Mouse (Mus musculus) cortical plate, adult 2 months (tissue): Measurements from ENCODE around the gene Jmjd8. TPM values are rescaled to one million over a fixed set of nuclear protein-coding genes. Genes with fewer than 3 reads are reported as not detected.
A peak's percentile ranks its signal among the peaks of the same experiment; 100 is the strongest.

ENCODE experiments used
- H3K27ac ChIP-seq: fragments of 200-500 bp; 2 replicates; pipeline ENCODE4 v1.5.1; 2012; ENCODE audit warnings: low read length, control low read depth, inconsistent platforms; ENCODE audit not compliant: insufficient read depth
- H3K4me1 ChIP-seq: fragments of 200-500 bp; 2 replicates; pipeline ENCODE4 v1.6.1; 2011; ENCODE audit warnings: low read length; ENCODE audit not compliant: control insufficient read depth, insufficient read depth
- H3K4me3 ChIP-seq: fragments of 200-500 bp; 2 replicates; pipeline ENCODE4 v1.5.1; 2011; ENCODE audit warnings: mild to moderate bottlenecking, low read length, control low read depth; ENCODE audit not compliant: insufficient read depth
- CTCF ChIP-seq: fragments of 200-500 bp; IDR thresholded peaks from 2 replicates; pipeline ENCODE4 v1.5.1; 2011; ENCODE audit warnings: mild to moderate bottlenecking, control low read depth, low read length; ENCODE audit not compliant: insufficient read depth; ENCODE audit errors: extremely low read depth
- POLR2A ChIP-seq: fragments of 200-500 bp; IDR thresholded peaks from 2 replicates; pipeline ENCODE4 v1.6.1; 2011; ENCODE audit warnings: mild to moderate bottlenecking, low read length, control low read depth; ENCODE audit not compliant: insufficient read depth; ENCODE audit errors: extremely low read depth
- polyA plus RNA-seq: library from polyadenylated mRNA; depleted of rRNA; stranded (reverse); fragments of >200 nt; gene quantifications from 2 replicates; pipeline ENCODE4 v1.2.3, GENCODE M21; 2012; rRNA removed

The Jmjd8 gene
- polyA plus RNA-seq, 1 experiment = 55.6 TPM

- TF ChIP-seq CTCF = no peak
- 0 out of 2 replicates have a peak, but pooled peaks have one; percentile 10 for TF ChIP-seq POLR2A
- Histone ChIP-seq H3K4me1 (peaks cover 5% of the 10 kb centered on the region; the same call in 1 of the 2 replicates), H3K27ac (no peak overlapping the region), H3K4me3 (no peak overlapping the region)
Measured at GRCm38 (mm10) chr17:25880913-25881641, 52.4 kb downstream of the Jmjd8 start.

Other genes starting within 250 kb of the Jmjd8 start
- 17.2 and 17.9 TPM in 2 replicates for gene Lmf1, start 249.8 kb upstream of the Jmjd8 start, polyA plus RNA-seq
- 438 and 442 TPM in 2 replicates for gene Gng13, start 111.7 kb upstream of the Jmjd8 start, polyA plus RNA-seq
- 2.3 and 2.4 TPM in 2 replicates for gene Chtf18, start 101.4 kb upstream of the Jmjd8 start, polyA plus RNA-seq
- 129 and 142 TPM in 2 replicates for gene Rpusd1, start 101.2 kb upstream of the Jmjd8 start, polyA plus RNA-seq
- gene Mslnl, start 92.8 kb upstream of the Jmjd8 start, polyA plus RNA-seq = 0.77 and 1.0 TPM in 2 replicates
- gene Msln, start 74.5 kb upstream of the Jmjd8 start, polyA plus RNA-seq = 2.3 and 3.0 TPM in 2 replicates
- gene Narfl, start 55.1 kb upstream of the Jmjd8 start, polyA plus RNA-seq = 39.4 and 41.9 TPM in 2 replicates
- 230 and 253 TPM in 2 replicates for gene Haghl, start 43.2 kb upstream of the Jmjd8 start, polyA plus RNA-seq
- gene Ccdc78, start 42.3 kb upstream of the Jmjd8 start, polyA plus RNA-seq = 0.17 and 0.52 TPM in 2 replicates
- gene Fam173a, start 36.0 kb upstream of the Jmjd8 start, polyA plus RNA-seq = 152 and 159 TPM in 2 replicates
- gene AC134908.4, start 33.2 kb upstream of the Jmjd8 start, polyA plus RNA-seq = 2.3 and 4.0 TPM in 2 replicates
- 134 and 141 TPM in 2 replicates for gene Metrn, start 31.7 kb upstream of the Jmjd8 start, polyA plus RNA-seq
- 670 and 731 TPM in 2 replicates for gene Fbxl16, start 19.8 kb upstream of the Jmjd8 start, polyA plus RNA-seq
- gene Wdr24, start 5.2 kb upstream of the Jmjd8 start, polyA plus RNA-seq = 36.4 and 40.0 TPM in 2 replicates
- gene Stub1, start 4.5 kb downstream of the Jmjd8 start, polyA plus RNA-seq = 284 and 299 TPM in 2 replicates
- 109 and 118 TPM in 2 replicates for gene Rhbdl1, start 8.4 kb downstream of the Jmjd8 start, polyA plus RNA-seq
- gene Gm20683, start 12.9 kb downstream of the Jmjd8 start, polyA plus RNA-seq = 40.8 and 45.0 TPM in 2 replicates
- gene Rhot2, start 16.0 kb downstream of the Jmjd8 start, polyA plus RNA-seq = 108 and 119 TPM in 2 replicates
- 38.2 and 48.5 TPM in 2 replicates for gene Wdr90, start 32.6 kb downstream of the Jmjd8 start, polyA plus RNA-seq
- gene Mcrip2, start 39.9 kb downstream of the Jmjd8 start, polyA plus RNA-seq = 29.2 and 29.9 TPM in 2 replicates
- 76.5 and 79.2 TPM in 2 replicates for gene Mettl26, start 46.2 kb downstream of the Jmjd8 start, polyA plus RNA-seq
- 0.26 and 0.61 TPM in 2 replicates for gene Wfikkn1, start 52.0 kb downstream of the Jmjd8 start, polyA plus RNA-seq
- 68.9 and 71.1 TPM in 2 replicates for gene Rab40c, start 90.9 kb downstream of the Jmjd8 start, polyA plus RNA-seq
- gene Pigq, start 116.1 kb downstream of the Jmjd8 start, polyA plus RNA-seq = 156 and 159 TPM in 2 replicates
- 1.1 and 1.9 TPM in 2 replicates for gene Nhlrc4, start 116.1 kb downstream of the Jmjd8 start, polyA plus RNA-seq
- 0.79 and 0.92 TPM in 2 replicates for gene A930017K11Rik, start 123.7 kb downstream of the Jmjd8 start, polyA plus RNA-seq
- 45.8 and 48.0 TPM in 2 replicates for gene Capn15, start 156.9 kb downstream of the Jmjd8 start, polyA plus RNA-seq
- 88.5 and 94.2 TPM in 2 replicates for gene Rab11fip3, start 240.7 kb downstream of the Jmjd8 start, polyA plus RNA-seq